Mouse (Mus musculus) liver, postnatal 0 days (tissue): ENCODE measurements around the gene Prpf8.

Experiments
- CTCF ChIP-seq: sonication (generic); IDR thresholded peaks from 2 replicates; pipeline ENCODE4 v1.5.1; 2016; ENCODE audit warnings: antibody characterized with exemption, low read depth
- EP300 ChIP-seq: IDR thresholded peaks from 2 replicates; pipeline ENCODE4 v1.6.1; 2016; ENCODE audit warnings: antibody characterized with exemption, low read depth, mild to moderate bottlenecking

DNA sequence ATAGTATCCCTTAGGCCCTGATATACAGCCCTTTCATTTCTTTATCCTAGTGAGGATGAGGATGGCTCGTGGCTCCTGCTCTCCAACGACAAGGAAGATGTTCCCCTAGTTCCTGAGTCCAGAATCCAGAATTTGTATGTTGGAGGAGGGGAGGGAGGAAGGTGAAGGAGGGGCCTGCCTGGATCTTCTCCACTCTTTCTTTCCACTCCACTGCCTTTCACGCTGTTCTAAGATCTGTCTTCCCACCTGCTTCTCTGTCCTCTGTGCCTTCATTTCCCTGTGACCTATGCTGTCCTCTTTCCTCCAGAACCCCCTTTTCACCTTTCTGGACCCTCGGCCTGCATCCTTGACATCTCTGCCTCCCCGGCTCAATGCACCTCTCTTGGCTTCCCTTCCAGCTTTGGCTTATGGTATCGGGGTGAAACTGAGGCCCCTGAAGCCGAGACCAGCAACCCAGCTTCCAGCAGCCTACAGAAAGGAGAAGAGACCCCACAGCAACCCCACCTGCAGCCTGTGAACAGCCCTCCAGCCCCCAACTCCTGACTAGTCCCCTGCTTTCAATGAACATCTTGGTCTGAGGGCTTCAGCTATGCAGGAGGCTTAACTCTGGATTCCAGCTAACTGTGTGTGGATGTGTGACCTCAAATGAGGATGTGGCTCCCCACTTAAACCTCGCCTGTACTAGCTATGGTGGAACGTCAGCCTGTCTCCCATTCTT lies 25.8 kb downstream of the Prpf8 start:
- TF ChIP-seq CTCF: no peak
- no peak for TF ChIP-seq EP300
